8 mouse cellular contexts compared by ENCODE assay signal in the genomic region with DNA sequence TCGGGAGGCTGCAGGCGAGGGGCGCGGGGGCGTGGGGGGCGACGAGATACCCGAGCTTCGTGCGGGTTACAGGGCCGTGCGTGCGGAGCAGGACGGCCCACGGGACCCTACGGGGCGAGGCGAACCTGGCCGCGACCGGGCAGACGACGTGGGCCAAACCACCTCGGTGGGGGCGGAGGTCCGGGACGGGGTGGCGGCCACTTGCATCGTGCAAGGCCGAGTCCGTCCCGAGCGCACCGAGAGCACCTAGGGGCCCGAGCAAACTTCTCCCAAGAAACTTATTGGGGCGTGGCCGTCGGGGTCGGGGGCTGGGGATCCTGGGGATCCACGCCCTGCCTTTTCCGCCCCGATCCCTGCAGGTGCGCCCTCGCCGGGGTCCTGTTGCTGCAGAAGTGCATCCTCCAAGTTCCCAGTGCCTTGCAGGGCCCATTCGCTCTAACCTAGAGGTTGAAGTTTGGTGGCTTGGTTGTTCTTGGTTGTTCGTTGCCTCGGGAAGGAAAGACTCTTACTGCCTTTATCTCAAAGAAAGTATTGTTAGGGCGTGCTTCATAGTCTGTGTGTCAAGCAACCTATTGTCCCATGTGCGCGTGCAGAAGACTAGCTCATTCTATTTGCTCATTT. TPM values are rescaled to one million over a fixed set of nuclear protein-coding genes. Genes with fewer than 3 reads are reported as not detected.
DNase-seq lines count a peak whose midpoint lies in the region; ATAC-seq lines count a peak whose summit lies in the region.

No protein-coding gene starts in this region.

- WGBS in heart, embryonic 11.5 days (ENCODE audit: insufficient replicate concordance) = under 1% methylated on average over 49 of the region's 51 CpGs

- peak; percentile 20 for DNase-seq in layer of hippocampus, adult 11-12 months (ENCODE audit: low spot score)
- DNase-seq in layer of hippocampus, postnatal 25 days (ENCODE audit: extremely low spot score in 1 of 2, low spot score in 1 of 2) = no peak
- DNase-seq in brain, adult 2 months (ENCODE audit: low read depth, low spot score) = peak; percentile 48
- DNase-seq in kidney, postnatal 14 days = peak; percentile 58
- DNase-seq in thymus, postnatal 4 days = peak; percentile 63
- no peak for DNase-seq in cerebellum, adult 18-20 months

- peaks cover 8% of the 10 kb centered on the region; the same call in 1 of the 2 replicates for H3K4me1 ChIP-seq in heart, embryonic 11.5 days (ENCODE audit: control insufficient read depth, insufficient read depth, low read length)

- peak overlapping the region; percentile 93 for H3K27ac ChIP-seq in heart, embryonic 11.5 days (ENCODE audit: low read depth, low read length)

- no peaks in the 10 kb centered on the region for H3K36me3 ChIP-seq in heart, embryonic 11.5 days (ENCODE audit: control insufficient read depth, insufficient read depth, low read length)

- H3K27me3 ChIP-seq in heart, embryonic 11.5 days (ENCODE audit: control insufficient read depth, insufficient read depth, low read length) = no peaks in the 10 kb centered on the region

- peak overlapping the region; percentile 77 for H3K4me2 ChIP-seq in heart, embryonic 11.5 days

- H3K4me3 ChIP-seq in heart, embryonic 11.5 days (ENCODE audit: low read depth, low read length) = peak overlapping the region; percentile 89

- H3K9ac ChIP-seq in heart, embryonic 11.5 days (ENCODE audit: low read depth, low read length) = peak overlapping the region; percentile 95

- peak; percentile 53 for ATAC-seq in heart, embryonic 11.5 days (replicated peaks; ENCODE audit: insufficient number of reproducible peaks, low FRiP score, low TSS enrichment)
- ATAC-seq in megakaryocyte-erythroid progenitor cell, adult 5-6 weeks (replicated peaks; ENCODE audit: low FRiP score, low TSS enrichment, poor library complexity, severe bottlenecking) = peak; percentile 89

- no peaks in the 10 kb centered on the region for H3K9me3 ChIP-seq in heart, embryonic 11.5 days (replicated peaks; ENCODE audit: control insufficient read depth, low read length)

RNA-seq across cellular contexts. Expression of a gene that starts 0.6 kb away (rescaled TPM):
- total RNA-seq in layer of hippocampus, postnatal 25 days (2021) = 100 to 1,000 TPM; 184 to 211 TPM
- 10.5 and 11.8 TPM in 2 replicates for polyA plus RNA-seq in heart, embryonic 11.5 days (2014; fragmentation: Nextera tagmentation; extraction: Ambion mirVana)
- total RNA-seq in megakaryocyte-erythroid progenitor cell, adult 5-6 weeks (2014; fragmentation: Nextera tagmentation) = 0.85 and 2.0 TPM in 2 replicates
- total RNA-seq in megakaryocyte-erythroid progenitor cell, adult 5-6 weeks (2017) = 1.1 and 2.5 TPM in 2 replicates

Comparison
In these comparisons a context has a peak if more than half of its experiments do, and no peak if none do; other contexts are left out.
1. DNase-seq: peak in layer of hippocampus, adult 11-12 months (single experiment), brain, adult 2 months (single experiment), kidney, postnatal 14 days (single experiment) and thymus, postnatal 4 days (single experiment); none in layer of hippocampus, postnatal 25 days (0 of 2) and cerebellum, adult 18-20 months (0 of 2).
2. RNA of a gene that starts 0.6 kb away (total RNA-seq): 184 to 211 TPM in layer of hippocampus, postnatal 25 days; 0.85 to 2.5 TPM in megakaryocyte-erythroid progenitor cell, adult 5-6 weeks; every median in the first group is over 10 times any median in the second.